22 mouse cellular contexts compared by ENCODE assay signal in the genomic region with DNA sequence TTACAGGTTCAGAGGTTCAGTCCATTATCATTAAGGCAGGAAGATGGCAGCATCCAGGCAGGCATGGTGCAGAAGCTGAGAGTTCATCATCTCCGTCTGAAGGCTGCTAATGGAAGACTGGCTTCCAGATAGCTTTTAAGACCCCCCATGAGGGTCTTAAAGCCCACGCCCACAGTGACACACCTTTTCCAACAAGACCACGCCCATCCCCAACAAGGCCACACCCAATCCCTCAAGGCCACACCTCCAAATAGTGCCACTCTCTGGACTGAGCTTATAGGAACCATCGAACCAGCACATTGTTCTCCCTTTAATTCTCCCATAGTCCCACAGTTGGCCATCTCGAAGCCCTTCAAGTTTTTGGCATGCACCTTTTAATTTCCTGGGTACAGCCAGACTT.
"Had no signal": no experiment of that assay in that cellular context is flagged by ENCODE, and none has a peak within 500 bp of the region (broad histone marks: within the 10 kb centered on the region; RNA-seq: fewer than 3 reads in every experiment).

No protein-coding gene starts in this region.

- H3K9me3 ChIP-seq: heart, embryonic 10.5 days; heart, embryonic 12.5 days; hindbrain, embryonic 10.5 days; hindbrain, embryonic 12.5 days; intestine, embryonic 15.5 days; limb, embryonic 10.5 days; limb, embryonic 12.5 days; liver, embryonic 13.5 days had no signal

- H3K27me3 ChIP-seq: heart, embryonic 12.5 days; hindbrain, embryonic 12.5 days; intestine, embryonic 15.5 days; limb, embryonic 12.5 days; liver, embryonic 13.5 days had no signal

- H3K4me3 ChIP-seq: gastrocnemius, adult 2 months; heart, embryonic 10.5 days; heart, embryonic 12.5 days; hindbrain, embryonic 10.5 days; hindbrain, embryonic 12.5 days; intestine, embryonic 15.5 days; layer of hippocampus, adult 2 months; left cerebral cortex, adult 2 months; limb, embryonic 10.5 days; limb, embryonic 12.5 days; liver, embryonic 13.5 days had no signal

- DNase-seq: gastrocnemius, adult 2 months; gastrocnemius, postnatal 10 days; gastrocnemius, postnatal 25 days; heart, adult 18-20 months; heart, postnatal 10 days; heart, postnatal 4 days; kidney, adult 18-20 months; kidney, adult 8-10 months; kidney, postnatal 10 days; kidney, postnatal 25 days; kidney, postnatal 4 days; liver; liver, embryonic 13.5 days had no signal

- H3K36me3 ChIP-seq: heart, embryonic 10.5 days; heart, embryonic 12.5 days; hindbrain, embryonic 10.5 days; hindbrain, embryonic 12.5 days; intestine, embryonic 15.5 days; limb, embryonic 10.5 days; limb, embryonic 12.5 days; liver, embryonic 13.5 days had no signal
